Mouse (Mus musculus): ENCODE results near the gene Zfp386.

Zfp386 gene

DNA sequence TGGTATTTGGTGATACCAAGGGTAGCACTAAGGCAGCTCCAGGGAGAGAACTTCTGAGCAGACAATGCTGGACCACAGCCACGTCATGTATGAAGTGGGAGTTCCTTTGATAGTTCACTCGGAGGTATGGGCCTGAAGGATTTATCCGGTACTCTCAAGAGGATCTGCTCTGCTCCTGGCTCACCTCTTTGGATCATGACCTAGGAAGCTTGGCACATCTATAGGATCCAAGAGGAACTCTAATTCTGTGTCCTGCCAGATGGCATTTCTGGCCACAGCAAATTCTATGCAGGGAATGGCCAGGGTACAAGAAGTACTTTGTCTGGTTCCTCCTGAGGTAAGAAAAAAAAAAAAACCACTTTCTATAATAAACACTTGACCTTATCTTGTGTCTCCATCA is 42.3 kb downstream of the Zfp386 start:
- DNase-seq (ENCODE audit: low spot score), result no peak

DNA sequence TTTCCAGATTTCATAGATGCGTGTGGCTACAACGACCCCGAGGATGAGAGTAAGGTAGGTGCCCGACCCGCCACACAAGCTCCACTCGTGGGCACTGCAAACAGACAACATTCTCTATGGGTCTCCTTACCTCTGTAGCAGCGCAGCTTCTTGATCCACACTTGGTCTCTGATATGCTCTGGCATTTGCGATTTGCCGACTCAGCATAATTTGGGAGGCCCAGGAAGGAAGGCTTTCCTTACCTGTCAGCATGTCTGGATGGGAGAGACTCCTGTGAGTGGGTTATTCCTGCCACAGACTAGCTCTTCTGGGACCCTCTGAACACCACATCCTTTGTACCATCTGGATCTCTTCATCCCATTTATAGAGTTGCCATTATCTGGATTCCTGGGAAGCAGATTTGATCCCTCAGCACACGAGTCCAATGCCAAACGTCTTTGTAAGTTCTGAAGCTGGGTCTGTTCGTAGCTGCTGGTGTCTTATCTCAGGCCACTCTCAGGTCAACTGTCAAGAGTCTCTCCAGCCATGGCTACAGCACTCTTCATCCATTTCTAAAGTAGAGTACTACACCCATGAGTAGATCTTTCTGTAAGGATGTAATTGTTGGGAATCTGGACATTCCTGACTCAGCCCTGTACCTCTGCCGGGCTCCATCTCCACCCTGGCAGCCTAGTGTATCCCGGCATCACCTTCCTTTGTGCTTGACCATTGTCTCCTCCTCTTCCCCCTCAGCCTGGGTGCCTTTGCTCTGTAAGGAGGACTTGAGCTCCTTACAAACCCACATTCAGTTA is 47.4 kb downstream of the Zfp386 start:
- no peak for DNase-seq (ENCODE audit: low spot score)

DNA sequence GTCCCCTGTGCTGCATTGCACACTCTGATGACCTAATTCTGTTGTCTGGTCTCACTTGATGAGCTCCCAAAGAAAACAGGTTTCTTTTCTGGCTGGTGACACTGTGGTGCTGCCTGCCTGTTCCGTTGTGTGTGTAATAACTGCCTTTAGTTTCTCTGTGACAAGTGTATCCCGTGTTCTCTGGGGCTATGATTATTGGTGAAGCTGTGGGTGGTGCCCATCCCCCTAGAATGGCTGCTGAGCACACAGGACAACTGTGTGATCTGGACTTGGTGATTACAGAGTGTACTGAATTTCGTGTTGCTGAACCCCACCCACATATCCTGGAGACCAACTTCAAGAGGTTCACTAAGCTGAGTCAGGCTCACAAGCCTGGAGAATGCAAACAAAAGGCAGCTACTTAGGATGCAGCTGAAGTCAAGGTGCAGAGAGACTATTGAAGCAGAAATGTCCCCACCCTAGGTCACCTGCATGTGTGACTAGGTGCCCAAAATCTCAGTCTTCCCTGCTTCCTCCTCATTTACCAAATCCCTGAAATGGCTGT is 48.9 kb downstream of the Zfp386 start:
- no peak for DNase-seq (ENCODE audit: low spot score)

DNA sequence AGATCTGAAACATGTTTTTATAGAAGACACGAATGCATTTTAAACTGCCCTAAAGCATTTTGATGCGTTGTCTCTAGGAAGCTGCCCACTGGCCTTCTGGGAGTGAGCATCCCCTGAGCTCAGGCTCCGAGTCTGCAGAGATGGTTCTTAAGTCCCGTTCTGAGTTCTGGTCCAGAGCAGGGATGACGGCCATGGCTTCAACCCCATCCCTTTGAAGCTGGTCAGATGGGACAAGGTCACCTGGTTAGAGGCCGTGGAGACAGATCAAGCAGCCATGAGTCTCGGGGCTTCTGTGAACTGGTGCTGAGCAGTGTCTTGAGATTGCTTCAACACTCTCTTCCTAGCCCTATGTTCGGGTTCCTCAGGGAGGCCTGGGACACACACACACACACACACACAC is 49.6 kb downstream of the Zfp386 start:
- no peak for DNase-seq (ENCODE audit: low spot score)

DNA sequence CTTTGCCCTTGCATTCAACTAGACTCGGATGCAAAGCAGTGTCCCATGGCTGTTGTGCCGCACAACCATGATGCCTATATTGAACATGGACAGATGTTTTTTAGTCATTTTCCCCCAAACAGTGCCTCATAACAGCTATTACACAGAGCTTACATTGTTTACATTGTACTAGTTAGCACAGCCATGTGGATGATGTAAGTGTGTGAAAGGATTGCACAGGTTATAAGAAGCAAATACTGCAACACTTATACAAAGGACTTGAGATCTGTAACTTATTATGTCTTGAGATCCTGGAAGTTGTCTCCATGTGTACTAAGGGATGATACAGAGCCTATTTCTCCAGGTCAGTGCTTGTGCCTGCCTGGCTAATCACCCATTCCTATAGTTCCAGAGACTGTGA is 54.4 kb downstream of the Zfp386 start:
- DNase-seq (ENCODE audit: low spot score), result no peak

DNA sequence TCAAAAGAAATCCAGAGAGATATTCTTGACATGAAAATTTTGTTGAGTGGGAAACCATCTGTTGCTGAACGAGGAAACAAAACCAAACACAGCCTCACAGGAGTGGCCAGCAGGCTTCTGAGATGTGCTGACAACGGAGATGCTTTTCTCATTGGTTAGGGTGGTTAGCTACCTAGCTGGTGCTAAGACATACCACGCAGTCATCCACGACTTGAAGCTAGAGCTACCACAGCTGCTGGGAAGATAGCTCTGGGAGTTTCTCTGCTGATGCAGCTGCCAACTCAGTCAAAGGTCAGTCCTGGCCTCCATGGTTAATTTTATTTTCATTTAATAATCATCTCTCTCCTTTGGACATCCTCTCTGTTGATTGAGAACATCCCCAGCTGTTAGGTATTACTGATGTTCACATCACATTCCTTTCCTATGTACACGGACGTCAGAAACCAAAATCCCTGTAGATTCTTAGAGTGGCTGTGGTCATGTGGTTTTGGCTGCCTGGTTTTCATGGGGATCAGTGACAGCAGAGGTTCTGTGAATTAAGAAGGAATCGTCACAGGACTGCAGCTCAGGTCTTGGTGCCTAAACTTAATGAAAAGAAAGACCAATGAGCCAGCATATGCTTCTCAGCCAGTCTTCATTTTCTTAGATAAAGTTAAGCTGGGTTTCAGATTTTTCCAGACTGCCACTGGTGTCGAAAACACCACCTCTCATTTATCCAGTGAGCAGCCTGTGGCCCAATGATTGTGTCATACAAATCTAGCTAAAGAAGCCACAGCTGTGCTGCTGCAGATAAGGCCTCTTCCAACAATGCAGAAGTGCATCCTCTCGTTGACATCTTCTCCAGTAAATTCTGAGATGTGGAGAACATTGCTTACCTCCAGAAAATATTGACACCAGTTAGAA is 62.2 kb downstream of the Zfp386 start:
- peak; percentile 38 for DNase-seq (ENCODE audit: low spot score)

DNA sequence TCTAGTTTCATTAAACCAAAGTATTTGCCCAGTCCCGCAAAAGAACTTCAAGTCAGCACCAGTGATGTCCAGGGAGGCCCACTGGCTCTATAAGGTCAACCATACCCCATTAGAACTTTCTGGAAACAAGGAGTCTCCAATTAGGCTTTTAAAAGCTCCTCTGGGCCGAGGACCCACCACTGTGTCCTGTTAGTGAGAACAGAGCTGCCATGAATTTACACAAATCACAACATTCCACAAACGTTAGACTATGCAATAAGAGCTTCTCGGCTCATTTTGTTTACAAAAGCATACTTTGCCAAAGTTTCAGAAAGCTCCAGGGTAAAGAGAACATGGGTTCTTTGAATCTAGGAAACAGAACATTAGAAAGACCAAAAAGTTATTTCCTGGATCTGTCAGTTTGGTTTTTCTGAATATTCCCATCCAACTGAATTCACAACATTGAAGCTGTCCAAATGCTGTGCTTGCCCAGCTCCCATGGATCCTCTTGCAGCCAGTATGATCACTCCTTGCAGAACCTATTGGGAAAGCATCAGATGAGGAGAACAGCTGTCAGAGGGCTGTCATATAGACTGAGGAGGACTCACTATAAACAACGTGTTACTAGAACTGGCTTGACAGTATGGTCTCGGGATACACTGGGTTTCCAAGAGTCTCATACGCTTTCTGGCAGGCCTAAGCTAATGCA is 63.6 kb downstream of the Zfp386 start:
- no peak for DNase-seq (ENCODE audit: low spot score)
